Mouse (Mus musculus) regulatory T cell (primary cell): ENCODE data around the gene Dok1.

Experiments used
- in situ Hi-C: fragments of 300-600 bp; cut with MboI, MseI; formaldehyde crosslinking; loops from one replicate; pipeline ENCODE4 v1.15.1; 2025; ENCODE audit warnings: high pct_unique_total_duplicates

The Dok1 gene

DNA sequence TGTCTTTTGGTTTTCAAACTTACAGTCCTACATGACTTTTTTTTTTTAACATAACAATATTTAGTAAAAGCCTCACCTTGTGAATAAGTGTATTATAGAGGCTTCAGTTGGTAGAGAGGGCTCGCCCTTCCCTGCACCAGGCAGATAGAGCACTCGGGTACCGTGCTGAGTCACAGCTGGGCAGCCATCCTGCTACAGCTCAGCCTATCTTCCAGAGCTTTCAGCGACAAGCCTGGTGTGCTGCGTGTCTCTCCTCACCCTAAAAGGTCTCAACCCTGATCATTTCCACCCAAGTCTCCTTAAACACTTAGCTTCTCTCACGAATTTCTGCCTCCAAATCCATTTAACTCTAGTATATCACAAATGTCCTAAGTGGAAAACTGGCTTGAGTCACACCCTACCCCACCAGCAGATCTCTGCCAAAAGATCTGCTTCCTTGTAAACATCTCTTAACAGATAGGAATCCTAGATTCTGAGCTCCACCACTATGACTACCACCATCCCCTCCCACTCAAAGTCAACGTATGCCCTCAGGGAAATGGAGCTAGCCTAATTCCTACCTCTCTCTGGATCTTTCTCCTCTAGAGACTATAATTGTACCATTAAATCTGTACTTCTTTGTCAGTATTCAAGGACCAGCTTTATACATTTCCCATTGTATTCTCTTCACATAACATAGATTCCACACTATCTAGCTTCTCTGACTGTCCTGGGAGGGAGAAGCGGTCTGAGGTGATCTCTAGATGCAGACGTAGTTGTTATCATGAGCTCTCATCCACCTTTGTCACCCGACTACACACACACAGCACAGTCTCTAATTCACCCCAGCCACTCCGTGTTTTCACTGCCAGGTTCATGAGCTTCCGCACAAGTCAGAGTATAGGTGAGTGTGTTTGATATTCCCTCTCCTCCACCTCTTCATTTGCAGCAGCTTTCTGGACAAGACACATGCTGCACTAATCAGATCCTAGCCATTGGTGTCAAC lies 18.5 kb downstream of the Dok1 start:
- in situ Hi-C loops: no loop called here

DNA sequence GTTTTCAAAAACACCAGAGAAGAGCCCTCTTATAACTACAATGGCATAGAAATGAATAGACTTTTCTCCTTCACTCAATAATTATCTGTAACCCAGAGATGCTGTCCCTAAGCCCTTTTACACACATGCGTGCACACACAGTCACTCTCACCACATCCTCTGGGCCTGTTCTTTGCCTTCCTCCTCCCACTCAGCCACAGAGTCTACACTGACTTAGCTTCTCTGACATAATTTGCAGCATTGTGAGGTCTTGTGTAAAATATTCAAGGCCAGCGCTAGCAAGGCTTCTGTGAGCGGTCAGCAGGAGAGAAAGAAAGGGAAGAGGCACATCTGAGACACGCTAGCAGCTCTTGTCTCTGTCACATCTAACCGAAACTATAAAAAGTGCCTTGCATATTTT lies 19.8 kb downstream of the Dok1 start:
- in situ Hi-C loops: no loop called here

DNA sequence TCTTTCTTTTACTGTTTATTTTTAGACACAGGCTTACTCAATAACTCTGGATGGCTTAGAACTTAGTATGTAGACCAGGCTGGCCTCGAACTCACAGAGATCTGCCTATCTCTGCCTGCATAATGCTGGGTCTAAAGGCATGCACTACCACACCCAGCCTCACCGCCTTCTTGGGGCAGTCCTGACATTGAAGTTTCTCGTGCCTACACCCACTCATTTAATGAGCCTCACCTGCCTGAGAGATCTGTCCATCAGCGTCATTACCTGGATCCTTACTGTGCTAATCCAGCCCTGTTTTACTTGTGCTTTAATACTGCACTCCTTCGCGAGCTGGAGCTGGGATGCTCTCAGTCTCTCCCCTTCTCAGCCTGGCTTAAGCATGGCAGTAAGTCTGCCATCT lies 21.5 kb downstream of the Dok1 start:
- in situ Hi-C loops: no loop called here

DNA sequence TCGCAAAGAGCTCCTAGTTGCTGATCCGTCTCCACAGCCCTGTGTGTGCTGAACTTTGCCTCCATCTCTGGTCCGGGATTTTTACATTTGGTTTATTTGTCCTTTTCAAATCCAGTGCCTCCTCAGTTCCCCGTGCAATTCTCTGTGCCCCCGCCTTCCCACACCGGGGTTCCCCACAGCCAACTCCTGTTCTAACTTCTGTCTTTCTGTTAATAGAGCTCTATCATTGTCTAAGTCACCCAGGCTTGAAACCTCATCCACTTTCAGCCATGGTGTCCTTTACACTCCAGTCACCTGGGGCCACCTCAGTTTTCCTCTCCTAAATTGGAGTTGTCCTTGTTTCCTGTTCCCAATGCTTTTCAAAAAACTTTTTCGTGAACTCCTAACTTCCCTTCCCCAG lies 22.0 kb downstream of the Dok1 start:
- in situ Hi-C loops: no loop called here

DNA sequence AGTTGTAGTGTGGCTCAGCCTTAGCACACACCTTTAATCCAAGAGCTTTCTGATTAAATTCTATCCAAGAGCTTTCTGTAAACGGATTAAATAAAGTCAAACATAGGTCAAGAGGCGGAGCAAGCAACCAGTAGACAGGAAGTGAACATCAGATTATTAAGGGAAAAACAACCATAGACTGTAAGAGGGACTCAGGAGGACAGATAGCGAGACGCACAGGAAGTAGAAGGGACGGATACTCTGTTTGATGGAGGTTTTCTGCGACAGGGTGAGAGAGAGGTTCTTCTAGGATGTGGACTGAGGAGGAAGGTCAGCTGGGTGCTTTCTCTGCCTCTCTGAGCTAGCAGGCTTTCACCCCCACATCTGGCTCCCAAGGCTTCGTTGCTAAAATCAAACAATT lies 23.3 kb downstream of the Dok1 start:
- in situ Hi-C loops: no loop called here

DNA sequence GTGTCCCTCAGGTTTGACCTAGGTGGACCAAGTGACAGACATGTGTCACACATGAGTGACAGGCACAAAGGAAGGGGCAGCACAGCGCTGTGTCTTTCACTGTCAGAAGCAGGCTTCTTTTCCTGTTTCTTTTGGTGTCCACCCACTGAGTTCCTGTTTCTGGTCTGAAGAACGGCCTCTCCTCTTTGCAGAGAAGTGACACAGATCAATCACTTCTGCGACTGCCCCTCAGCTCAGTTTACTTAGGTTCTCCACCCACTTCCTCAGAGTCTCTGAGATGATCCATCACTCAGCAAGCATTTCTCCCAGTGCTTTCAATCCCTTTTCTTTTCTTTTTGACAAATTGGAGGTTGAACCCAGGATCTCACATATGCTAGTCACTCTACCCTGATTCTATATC lies 24.6 kb downstream of the Dok1 start:
- in situ Hi-C loops: loop anchor here (10.0 kb wide), 1 partner anchor 46 kb away; the partner anchor contains the start of genes Aup1, Dqx1 and Htra2

DNA sequence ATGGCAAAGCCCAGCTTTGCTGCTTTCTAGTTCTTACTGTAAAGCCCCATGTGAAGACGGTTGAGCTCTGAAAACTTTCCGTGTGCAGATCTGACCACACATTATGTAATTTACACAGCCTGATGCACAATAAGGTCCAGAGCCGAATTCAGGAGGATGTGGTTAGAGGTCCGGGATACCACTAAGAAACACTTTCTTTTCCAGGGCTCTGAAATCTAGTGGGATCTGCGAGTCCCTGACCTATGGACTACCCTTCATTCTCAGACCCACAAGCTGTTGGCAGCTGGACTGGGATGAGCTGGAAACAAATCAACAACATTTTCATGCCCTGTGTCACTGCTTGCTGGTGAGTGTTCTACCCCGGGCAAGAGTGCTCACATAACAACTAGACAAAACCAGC lies 27.2 kb downstream of the Dok1 start:
- in situ Hi-C loops: loop anchor here (10.0 kb wide), 1 partner anchor 49 kb away; the partner anchor contains the start of genes Aup1, Dqx1 and Htra2

DNA sequence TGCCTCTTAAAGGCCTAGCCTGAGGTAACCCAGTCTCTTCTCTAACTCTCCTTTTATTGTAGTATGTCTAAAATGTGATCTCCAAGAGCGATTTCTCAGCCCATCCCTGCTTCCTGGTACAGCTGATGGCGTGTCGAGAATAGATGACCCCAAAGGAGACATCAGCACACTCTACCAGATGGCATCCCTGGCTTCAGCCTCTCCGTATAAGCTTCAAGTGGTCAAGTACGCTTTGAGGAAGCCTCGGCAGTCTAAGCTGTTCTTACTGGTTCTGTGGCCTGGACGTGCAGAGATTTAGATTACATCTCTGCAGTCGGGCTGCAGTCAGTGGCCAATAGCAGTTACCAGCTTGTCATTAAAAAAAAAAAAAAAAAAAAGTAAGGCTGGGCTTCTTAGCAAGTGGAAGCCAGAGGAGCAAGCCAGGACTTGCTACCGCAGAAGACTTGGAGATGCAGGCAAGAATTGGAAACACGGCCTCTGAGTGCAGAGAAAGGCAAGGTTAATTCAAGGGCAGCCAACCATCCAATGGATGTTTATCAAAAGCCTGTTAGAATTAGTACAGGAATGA lies 27.7 kb downstream of the Dok1 start:
- in situ Hi-C loops: loop anchor here (10.0 kb wide), 1 partner anchor 49 kb away; the partner anchor contains the start of genes Aup1, Dqx1 and Htra2

DNA sequence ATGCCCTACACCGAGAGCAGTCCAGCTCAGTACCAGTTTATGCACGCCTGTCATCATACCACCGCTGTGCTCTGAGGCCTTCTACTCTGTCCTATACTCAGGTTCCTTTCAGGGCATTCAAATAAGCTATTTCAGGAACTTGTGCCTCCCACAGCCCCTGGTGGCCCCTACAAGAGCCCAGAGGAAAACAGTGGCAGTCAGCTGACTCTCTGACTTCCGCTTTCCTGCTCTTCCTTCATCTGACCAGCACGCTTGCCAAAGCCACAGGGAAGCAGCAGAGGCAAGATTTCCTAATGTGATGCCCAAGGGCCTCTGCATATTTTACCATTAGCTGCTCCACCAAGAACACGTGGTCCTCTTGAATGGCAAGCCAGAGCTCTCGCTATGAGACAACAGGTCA lies 28.4 kb downstream of the Dok1 start:
- in situ Hi-C loops: loop anchor here (5.0 to 10.0 kb wide), 2 partner anchors 50 to 262 kb away; partner anchors contain the start of genes Aup1, Dqx1 and Htra2

DNA sequence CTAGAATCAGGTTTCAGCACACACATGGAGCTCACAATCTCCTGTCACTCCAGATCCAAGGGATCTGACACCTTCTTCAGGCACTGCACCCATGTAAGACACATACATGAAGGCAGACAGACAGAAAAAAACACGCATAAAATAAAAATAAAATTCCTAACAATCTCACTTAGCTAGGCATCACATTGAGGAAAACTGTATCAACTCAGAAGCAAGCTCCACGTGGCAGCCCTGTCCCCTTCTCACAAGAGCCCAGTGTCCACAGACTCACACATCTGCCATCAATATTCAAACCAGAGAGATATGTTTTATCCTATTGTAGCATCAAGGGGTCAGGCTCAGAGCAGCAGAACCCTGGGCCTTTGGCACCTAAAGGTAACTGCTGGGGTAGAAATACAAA lies 29.0 kb downstream of the Dok1 start:
- in situ Hi-C loops: loop anchor here (5.0 to 10.0 kb wide), 2 partner anchors 50 to 263 kb away; partner anchors contain the start of genes Aup1, Dqx1 and Htra2

DNA sequence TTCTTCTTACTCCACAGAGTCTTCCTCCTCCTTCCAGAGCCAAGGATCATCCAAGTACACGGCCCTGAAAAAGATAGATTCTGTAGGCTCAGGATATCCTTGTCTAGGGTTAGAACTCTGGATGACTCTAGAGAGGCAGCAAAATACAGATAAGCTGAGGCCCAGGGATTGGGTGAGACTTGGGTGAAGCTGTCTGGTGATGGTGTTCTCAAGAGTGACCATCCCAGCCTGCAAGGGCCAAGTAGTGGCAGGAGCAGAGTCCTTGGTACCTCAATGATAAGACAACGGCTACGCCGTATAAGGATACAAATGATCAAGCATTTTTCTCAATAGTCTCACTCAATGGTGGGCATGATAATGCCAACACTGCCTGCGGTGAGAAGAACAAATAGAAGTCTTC lies 29.4 kb downstream of the Dok1 start:
- in situ Hi-C loops: loop anchor here (5.0 to 10.0 kb wide), 2 partner anchors 51 to 263 kb away; partner anchors contain the start of genes Aup1, Dqx1 and Htra2

DNA sequence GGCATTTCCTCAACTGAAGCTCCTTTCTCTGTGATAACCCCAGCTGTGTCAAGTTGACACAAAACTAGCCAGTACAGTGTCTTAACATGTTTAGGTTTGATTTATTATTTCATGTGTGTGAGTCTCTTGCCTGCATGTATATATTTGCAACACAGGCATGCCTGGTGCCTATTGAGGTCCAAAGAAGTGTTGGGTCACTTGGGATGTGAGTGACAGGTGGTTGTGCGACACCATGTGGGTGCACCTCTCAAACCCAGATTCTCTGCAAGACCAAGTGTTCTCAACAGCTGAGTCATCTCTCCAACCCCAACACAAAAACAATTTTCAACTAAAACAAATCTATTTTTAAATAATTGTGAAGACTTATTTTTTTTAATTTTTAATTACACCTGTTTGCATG lies 30.2 kb downstream of the Dok1 start:
- in situ Hi-C loops: loop anchor here (5.0 to 10.0 kb wide), 2 partner anchors 52 to 264 kb away; partner anchors contain the start of genes Aup1, Dqx1 and Htra2

DNA sequence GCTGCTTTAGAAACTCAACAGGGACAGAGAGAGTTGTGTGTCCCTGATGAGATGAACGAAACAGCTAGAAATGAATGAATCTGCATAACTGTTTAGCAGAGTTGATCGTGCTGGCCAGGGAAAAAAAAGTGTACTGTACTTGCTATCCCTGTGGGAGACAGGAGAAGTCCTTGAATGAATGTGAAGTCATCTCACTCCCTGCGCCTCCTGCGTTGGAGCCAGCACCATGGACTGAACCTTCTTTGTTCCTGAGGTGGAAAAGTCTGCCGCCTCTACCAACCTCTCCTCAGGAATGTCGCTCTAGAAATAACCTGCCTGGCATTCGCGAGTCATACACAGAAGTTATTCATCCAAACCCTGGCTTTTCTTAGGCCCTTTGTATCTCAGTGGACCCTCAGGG lies 33.3 kb downstream of the Dok1 start:
- in situ Hi-C loops: loop anchor here (5.0 to 10.0 kb wide), 3 partner anchors 55 to 267 kb away; partner anchors contain the start of genes Aup1, Dqx1 and Htra2

DNA sequence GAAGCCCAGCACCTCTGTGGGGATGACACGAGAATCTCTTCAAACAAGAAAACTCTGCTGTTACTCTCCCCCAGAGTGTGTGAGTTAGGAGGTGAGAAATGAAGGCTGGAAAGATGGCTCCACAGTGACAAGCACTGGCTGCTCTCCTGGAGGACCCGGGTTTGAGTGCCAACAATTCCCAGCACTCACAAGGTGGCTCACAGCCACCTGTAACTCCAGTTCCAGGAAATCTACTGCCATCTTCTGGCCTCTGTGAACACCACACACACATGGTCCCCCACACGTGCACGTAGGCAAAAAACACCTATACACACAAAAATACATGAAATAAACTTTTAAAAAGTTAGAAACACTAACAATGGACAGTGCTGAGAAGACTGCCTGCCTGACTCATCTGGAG lies 34.9 kb downstream of the Dok1 start:
- in situ Hi-C loops: loop anchor here (5.0 kb wide), 1 partner anchor 99 kb away; no protein-coding TSS in a partner anchor

DNA sequence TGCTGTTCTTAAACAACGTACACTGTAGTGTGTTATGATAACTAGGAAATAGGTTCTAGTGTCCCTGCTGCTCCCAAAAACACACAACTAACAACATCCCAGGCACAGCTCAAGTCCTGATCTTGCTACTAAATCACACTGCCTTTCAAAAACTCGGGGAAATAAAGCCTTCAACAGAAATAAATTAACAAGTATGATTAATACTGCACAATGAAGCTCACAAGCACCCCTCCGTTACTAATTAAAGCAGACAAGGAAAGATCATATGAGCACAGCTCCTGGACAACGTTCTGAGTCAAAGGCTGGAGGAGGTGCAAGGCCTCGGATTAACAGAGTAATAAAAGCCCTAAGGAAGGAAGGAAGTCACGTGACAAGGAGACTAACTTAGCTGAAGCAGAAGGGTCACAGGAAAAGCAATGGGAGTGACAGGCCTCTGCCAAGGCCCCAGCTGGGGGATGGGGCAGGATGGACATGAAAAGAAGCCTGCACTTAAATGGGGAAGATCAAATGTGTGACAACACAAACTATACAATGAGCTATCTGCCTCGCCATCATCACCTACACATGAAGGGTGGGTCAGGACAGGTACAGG lies 35.7 kb downstream of the Dok1 start:
- in situ Hi-C loops: loop anchor here (5.0 kb wide), 1 partner anchor 100 kb away; no protein-coding TSS in a partner anchor

DNA sequence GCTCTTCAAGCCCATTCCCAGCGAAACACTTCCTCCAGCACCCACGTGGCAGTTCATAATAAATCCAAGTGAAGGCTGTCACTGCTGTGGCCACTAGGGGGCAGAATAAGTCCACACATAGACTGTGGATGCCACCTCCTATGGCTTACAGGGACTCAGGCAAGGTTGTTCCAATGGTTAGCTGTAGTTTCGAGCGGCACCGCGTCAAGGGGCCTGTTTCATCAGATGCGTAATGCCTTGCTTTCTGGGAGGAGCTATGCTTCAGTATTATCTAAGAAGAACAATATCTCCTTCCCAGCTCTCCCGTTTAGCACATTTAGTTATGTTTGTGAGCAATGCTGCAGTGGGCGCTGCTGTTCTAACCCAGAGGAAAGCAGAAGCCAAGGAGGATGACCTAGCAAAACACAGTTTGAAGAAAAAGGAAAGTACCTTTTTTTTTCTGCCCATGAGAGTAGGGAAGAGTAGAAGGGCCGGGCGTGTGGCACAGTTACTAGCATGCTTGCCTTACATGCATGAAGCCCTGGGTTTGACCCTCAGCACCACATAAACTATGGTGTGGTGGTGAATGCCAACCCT lies 36.4 kb downstream of the Dok1 start:
- in situ Hi-C loops: loop anchor here (5.0 kb wide), 1 partner anchor 100 kb away; no protein-coding TSS in a partner anchor

DNA sequence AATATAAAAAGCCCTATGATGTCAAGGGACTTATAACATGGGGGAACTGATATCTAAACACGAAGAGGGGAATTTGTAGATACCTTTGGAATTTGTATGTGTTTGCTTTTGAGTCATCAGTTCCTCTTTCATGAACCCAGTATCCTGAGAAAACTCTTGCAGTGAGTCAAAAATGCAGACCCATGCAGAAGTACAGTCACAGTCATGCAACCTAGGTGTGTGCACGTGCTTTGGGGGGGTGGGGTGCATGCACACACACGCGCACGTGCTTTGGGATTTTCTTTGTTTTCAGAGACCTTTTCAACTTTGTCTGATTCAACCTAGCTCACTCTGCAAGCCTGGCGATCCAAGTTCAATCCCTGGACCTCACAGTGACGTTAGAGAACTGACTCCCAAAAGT lies 38.9 kb downstream of the Dok1 start:
- in situ Hi-C loops: no loop called here

DNA sequence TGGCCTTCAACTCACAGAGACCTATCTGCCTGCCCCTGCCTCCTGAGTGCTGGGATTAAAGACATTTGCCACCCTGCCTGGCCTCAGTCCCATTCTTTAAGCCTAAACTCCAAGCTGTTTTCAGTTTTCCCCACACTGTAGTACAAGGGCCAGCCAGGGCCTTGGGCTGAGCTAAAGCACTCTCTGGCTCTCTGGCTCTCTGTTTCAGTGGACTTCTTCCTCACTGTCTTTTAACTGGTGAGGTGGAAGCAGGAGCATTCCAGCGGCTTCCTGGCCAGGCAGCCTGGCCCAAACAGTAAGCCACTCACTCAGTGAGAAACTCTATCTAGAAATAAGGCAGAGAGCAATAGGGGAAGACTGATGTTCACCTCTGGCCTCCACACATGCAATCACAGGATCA lies 39.6 kb downstream of the Dok1 start:
- in situ Hi-C loops: no loop called here

DNA sequence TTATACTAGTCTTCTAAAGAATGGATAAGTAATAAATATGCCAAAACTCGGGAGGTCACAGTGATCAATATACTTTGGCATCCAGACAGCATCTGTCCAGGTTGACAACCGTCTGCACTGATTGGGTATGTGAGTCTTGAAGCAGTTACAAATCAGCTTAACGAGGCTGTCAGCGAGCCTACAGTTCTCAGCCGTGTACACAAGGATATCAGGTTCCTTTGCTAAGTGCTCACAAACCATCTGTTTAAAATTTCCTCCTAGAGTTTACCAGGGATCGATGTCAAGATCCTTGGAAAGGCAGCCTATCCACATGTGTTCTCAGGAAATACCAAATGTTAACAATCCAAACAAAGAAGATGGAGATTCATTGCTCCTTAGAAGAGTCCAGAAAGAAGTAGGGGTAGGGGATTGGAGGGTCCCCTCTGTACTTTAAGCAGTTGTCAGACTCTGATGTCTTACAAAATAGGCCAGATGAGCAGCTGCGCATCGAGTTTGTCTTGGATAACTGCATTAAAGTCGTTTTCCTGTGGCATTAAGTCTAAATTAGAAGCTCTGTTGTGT lies 45.8 kb downstream of the Dok1 start:
- in situ Hi-C loops: no loop called here
